Mouse (Mus musculus) limb, embryonic 13.5 days (tissue): ENCODE measurements around the gene Anks1b. TPM values are rescaled to one million over a fixed set of nuclear protein-coding genes. Genes with fewer than 3 reads are reported as not detected.

Source experiments
- ATAC-seq: fragments of 200-750 bp; cut with Nextera tagmentation; 2 replicates; pipeline ENCODE4 v1.8.0; 2017; ENCODE audit warnings: low read depth, moderate number of reproducible peaks, moderate TSS enrichment; ENCODE audit not compliant: low FRiP score
- H3K27ac ChIP-seq: fragments of 300-500 bp; sonication (generic); 2 replicates; pipeline ENCODE4 v1.5.1; 2015; ENCODE audit warnings: inconsistent platforms, mild to moderate bottlenecking, moderate library complexity
- H3K27me3 ChIP-seq: fragments of 300-500 bp; sonication (generic); 2 replicates; pipeline ENCODE4 v1.6.1; 2015; ENCODE audit warnings: mild to moderate bottlenecking, inconsistent platforms
- H3K36me3 ChIP-seq: fragments of 300-500 bp; sonication (generic); 2 replicates; pipeline ENCODE4 v1.6.1; 2015; ENCODE audit warnings: inconsistent platforms, mild to moderate bottlenecking, moderate library complexity
- H3K4me1 ChIP-seq: fragments of 300-500 bp; sonication (generic); 2 replicates; pipeline ENCODE4 v1.6.1; 2015; ENCODE audit warnings: inconsistent platforms
- H3K4me2 ChIP-seq: fragments of 300-500 bp; sonication (generic); replicated peaks from 2 replicates; pipeline ENCODE4 v1.6.1; 2015; ENCODE audit warnings: inconsistent platforms, mild to moderate bottlenecking, moderate library complexity
- H3K4me3 ChIP-seq: fragments of 300-500 bp; sonication (generic); 2 replicates; pipeline ENCODE4 v1.5.1; 2015; ENCODE audit warnings: moderate library complexity, mild to moderate bottlenecking, inconsistent platforms
- H3K9ac ChIP-seq: fragments of 300-500 bp; sonication (generic); 2 replicates; pipeline ENCODE4 v1.6.1; 2015; ENCODE audit warnings: mild to moderate bottlenecking, inconsistent platforms
- H3K9me3 ChIP-seq: fragments of 300-500 bp; sonication (generic); 2 replicates; pipeline ENCODE4 v1.6.1; 2016; ENCODE audit warnings: inconsistent platforms
- WGBS: fragments of 180-500 bp; shearing (Covaris S2); methylation state at CpG from one replicate; pipeline ENCODE4 v1.1.7; 2015; 5-methylcytosine and 5-hydroxymethylcytosine counted together
- polyA plus RNA-seq: library from polyadenylated mRNA; unstranded; fragments of >200 nt; fragmentation: Nextera tagmentation; extraction: Ambion mirVana; gene quantifications from 2 replicates; pipeline ENCODE4 v1.2.1, GENCODE M21; 2015

Anks1b gene
- polyA plus RNA-seq, 1 experiment from 2014 or later = 2.9 TPM

GRCm38 (mm10) chr10:89976577-89976976 lies 103.3 kb downstream of the Anks1b start:
- Histone ChIP-seq H3K36me3 (no peaks in the 10 kb centered on the region), H3K9ac (no peak overlapping the region), H3K9me3 (no peaks in the 10 kb centered on the region), H3K27ac (no peak overlapping the region), H3K27me3 (no peaks in the 10 kb centered on the region), H3K4me1 (no peaks in the 10 kb centered on the region), H3K4me3 (no peak overlapping the region), H3K4me2 (no peak overlapping the region)
- ATAC-seq = no peak
- WGBS = 91% methylated on average over 3 of the region's 3 CpGs

DNA sequence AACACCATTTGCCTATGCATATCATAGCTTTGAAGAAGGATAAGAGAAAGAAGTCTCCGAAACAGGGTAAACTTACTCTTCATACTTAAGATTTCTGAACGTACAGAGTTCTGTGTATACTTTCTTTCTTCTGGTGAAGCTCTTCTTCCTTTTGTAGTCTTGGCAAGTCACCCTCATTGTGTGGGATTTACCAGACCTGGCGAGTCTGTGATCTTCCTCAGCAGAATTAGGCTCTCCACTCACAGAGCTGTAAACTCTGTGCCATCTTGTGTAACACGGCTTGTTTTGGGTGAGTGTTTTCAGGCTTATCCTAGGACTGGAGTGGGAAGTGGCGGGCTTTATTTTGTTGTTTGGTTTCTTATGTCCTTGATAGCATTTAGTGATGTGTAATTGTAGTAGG lies 120.9 kb downstream of the Anks1b start:
- Histone ChIP-seq H3K36me3 (no peaks in the 10 kb centered on the region), H3K4me2 (no peak overlapping the region), H3K27ac (no peak overlapping the region), H3K4me1 (no peaks in the 10 kb centered on the region), H3K9ac (no peak overlapping the region), H3K27me3 (no peaks in the 10 kb centered on the region), H3K9me3 (no peaks in the 10 kb centered on the region), H3K4me3 (no peak overlapping the region)
- ATAC-seq = no peak
- 80% methylated on average over 5 of the region's 5 CpGs for WGBS

- no peaks in the 10 kb centered on the region for H3K27me3 ChIP-seq
- H3K4me2 ChIP-seq = no peak overlapping the region
- no peak overlapping the region for H3K9ac ChIP-seq
- no peak overlapping the region for H3K27ac ChIP-seq
- H3K9me3 ChIP-seq = no peaks in the 10 kb centered on the region
- ATAC-seq = no peak
- WGBS = 62% methylated on average over 6 of the region's 6 CpGs
- H3K4me1 ChIP-seq = no peaks in the 10 kb centered on the region
- H3K4me3 ChIP-seq = no peak overlapping the region
- H3K36me3 ChIP-seq = no peaks in the 10 kb centered on the region
These were observed 122.5 kb downstream of the Anks1b start for GRCm38 (mm10) chr10:89995621-89996428.

DNA sequence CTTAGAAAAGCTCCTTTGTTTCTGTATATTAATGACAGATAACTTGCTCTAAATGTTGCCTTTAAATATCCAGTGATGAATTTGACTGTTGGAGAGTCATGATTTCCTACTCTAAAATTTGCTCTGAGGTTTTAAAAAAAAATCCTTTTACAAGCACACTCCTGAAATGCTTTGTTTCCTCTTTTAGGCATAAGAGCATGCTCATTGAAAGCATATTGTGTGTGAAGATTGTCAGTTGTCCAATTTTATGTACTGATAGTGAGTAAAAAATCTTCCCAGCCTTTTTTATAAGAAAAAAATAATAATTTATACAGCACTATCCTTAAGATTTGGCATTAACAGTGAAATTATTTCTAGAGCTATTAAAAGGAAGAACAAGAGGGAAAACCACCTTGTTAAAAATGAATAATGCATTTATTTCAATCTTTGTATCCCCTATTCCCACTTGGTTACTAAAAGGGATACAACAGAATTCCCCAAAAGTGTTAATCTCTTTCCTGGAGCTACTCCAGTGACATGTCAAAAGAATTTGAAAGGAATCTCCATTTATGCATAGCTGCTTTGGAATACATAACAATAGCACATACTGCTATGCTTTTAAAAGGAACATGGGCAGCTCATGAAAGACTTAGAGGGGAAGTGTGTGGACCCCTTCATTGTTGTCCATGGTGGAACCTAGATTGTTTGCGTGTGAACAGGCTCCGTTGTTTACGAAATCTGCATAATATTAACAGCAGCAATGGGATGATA lies 130.8 kb downstream of the Anks1b start:
- H3K9me3 ChIP-seq = no peaks in the 10 kb centered on the region
- WGBS = 86% methylated on average over 3 of the region's 3 CpGs
- no peak for ATAC-seq

DNA sequence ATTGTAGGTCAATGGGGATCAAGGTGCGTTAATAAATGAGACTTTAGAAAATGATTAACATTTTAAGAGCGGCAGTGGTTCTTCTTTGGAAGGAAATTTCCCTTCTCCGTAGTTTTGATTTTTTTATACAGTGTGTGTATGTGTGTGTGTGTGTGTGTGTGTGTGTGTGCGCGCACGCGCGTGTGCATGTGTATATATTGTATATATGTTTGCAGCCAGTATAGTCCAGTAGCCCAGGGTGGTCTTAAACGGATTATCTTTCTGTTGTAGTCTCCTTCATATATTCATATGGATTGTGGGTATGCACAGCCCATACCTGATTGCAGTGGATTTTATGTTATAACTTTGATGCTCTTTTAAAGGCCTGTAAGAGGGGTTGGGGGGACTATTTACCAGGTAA lies 131.6 kb downstream of the Anks1b start:
- Histone ChIP-seq H3K4me3 (no peak overlapping the region), H3K27ac (no peak overlapping the region), H3K4me1 (no peaks in the 10 kb centered on the region), H3K9ac (no peak overlapping the region), H3K9me3 (no peaks in the 10 kb centered on the region), H3K27me3 (no peaks in the 10 kb centered on the region), H3K4me2 (no peak overlapping the region), H3K36me3 (no peaks in the 10 kb centered on the region)
- WGBS = 93% methylated on average over 9 of the region's 9 CpGs
- no peak for ATAC-seq

More for the DNA sequence above, 130.8 kb downstream of the Anks1b start:
- Histone ChIP-seq H3K4me3 (no peak overlapping the region), H3K4me1 (no peaks in the 10 kb centered on the region), H3K4me2 (no peak overlapping the region), H3K36me3 (no peaks in the 10 kb centered on the region), H3K27ac (no peak overlapping the region), H3K9ac (no peak overlapping the region), H3K27me3 (no peaks in the 10 kb centered on the region)

GRCm38 (mm10) chr10:90033037-90033436 lies 159.7 kb downstream of the Anks1b start:
- Histone ChIP-seq H3K9me3 (no peaks in the 10 kb centered on the region), H3K4me3 (no peak overlapping the region), H3K36me3 (no peaks in the 10 kb centered on the region), H3K27me3 (no peaks in the 10 kb centered on the region), H3K27ac (no peak overlapping the region), H3K9ac (no peak overlapping the region), H3K4me2 (no peak overlapping the region), H3K4me1 (no peaks in the 10 kb centered on the region)
- WGBS = 60% methylated on average over 14 of the region's 14 CpGs
- no peak for ATAC-seq

- Histone ChIP-seq H3K9ac (no peak overlapping the region), H3K27me3 (no peaks in the 10 kb centered on the region), H3K9me3 (no peaks in the 10 kb centered on the region), H3K4me3 (no peak overlapping the region), H3K36me3 (no peaks in the 10 kb centered on the region), H3K4me1 (no peaks in the 10 kb centered on the region), H3K4me2 (no peak overlapping the region), H3K27ac (no peak overlapping the region)
- no peak for ATAC-seq
- WGBS = 27% methylated on average over 5 of the region's 5 CpGs
These were observed 170.0 kb downstream of the Anks1b start for GRCm38 (mm10) chr10:90043287-90043686.

DNA sequence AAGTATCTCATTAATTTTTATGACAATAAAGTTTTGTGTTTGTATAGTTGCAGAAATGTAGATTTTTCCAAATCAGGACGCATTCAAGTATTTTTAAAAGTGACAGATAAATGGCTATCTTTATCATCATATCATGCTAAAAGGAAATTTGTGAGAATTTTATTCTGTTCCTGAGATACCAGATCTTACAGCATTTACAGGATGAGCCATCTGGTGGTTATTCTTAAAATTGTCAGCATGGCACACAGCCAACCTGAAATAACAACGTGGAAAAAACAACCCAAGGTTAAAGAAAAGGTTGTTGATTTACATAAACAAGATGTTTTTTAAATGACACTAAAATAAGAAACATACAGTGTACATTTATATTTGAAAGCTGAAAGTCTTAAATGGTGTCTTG lies 170.5 kb downstream of the Anks1b start:
- no peak for ATAC-seq
- no peaks in the 10 kb centered on the region for H3K9me3 ChIP-seq
- H3K27me3 ChIP-seq = no peaks in the 10 kb centered on the region
- H3K27ac ChIP-seq = no peak overlapping the region
- no peak overlapping the region for H3K4me2 ChIP-seq
- 56% methylated on average over 2 of the region's 2 CpGs for WGBS
- no peaks in the 10 kb centered on the region for H3K36me3 ChIP-seq
- H3K9ac ChIP-seq = no peak overlapping the region
- no peak overlapping the region for H3K4me3 ChIP-seq
- H3K4me1 ChIP-seq = no peaks in the 10 kb centered on the region

- H3K27me3 ChIP-seq = no peaks in the 10 kb centered on the region
- H3K27ac ChIP-seq = no peak overlapping the region
- H3K4me2 ChIP-seq = no peak overlapping the region
- no peak overlapping the region for H3K9ac ChIP-seq
- ATAC-seq = no peak
- WGBS = 90% methylated on average over 8 of the region's 8 CpGs
- H3K36me3 ChIP-seq = no peaks in the 10 kb centered on the region
- no peak overlapping the region for H3K4me3 ChIP-seq
- no peaks in the 10 kb centered on the region for H3K4me1 ChIP-seq
- no peaks in the 10 kb centered on the region for H3K9me3 ChIP-seq
These were observed 170.9 kb downstream of the Anks1b start for GRCm38 (mm10) chr10:90044229-90044628.

- Histone ChIP-seq H3K4me3 (no peak overlapping the region), H3K36me3 (no peaks in the 10 kb centered on the region), H3K9me3 (no peaks in the 10 kb centered on the region), H3K4me1 (no peaks in the 10 kb centered on the region), H3K27me3 (no peaks in the 10 kb centered on the region), H3K27ac (no peak overlapping the region), H3K9ac (no peak overlapping the region), H3K4me2 (no peak overlapping the region)
- 78% methylated on average over 4 of the region's 4 CpGs for WGBS
- no peak for ATAC-seq
These were observed 195.3 kb downstream of the Anks1b start for GRCm38 (mm10) chr10:90068651-90069050.

DNA sequence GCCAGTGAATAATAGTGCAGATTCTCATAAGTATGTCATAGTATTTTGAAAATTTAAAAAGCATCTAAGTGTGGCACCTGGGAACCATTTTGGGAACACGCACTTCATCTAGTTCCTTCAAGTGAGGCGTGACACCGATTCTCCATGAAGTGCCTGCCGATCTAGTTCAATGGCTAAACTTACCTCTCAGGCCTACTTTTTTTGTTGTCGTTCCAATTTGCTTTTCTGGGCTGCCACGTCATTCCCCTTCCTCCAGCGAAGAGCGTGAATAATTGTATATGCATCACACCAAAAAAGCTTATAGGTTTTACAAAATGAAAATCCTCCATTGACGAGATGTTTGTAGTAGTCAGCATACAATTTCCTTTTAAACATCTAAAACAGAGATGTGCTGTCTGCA lies 204.6 kb downstream of the Anks1b start:
- ATAC-seq = no peak
- Histone ChIP-seq H3K27me3 (no peaks in the 10 kb centered on the region), H3K36me3 (no peaks in the 10 kb centered on the region), H3K4me2 (no peak overlapping the region), H3K4me1 (no peaks in the 10 kb centered on the region), H3K9me3 (no peaks in the 10 kb centered on the region), H3K9ac (no peak overlapping the region), H3K4me3 (no peak overlapping the region), H3K27ac (no peak overlapping the region)
- 86% methylated on average over 9 of the region's 9 CpGs for WGBS

- H3K9ac ChIP-seq = no peak overlapping the region
- no peak overlapping the region for H3K27ac ChIP-seq
- ATAC-seq = no peak
- H3K27me3 ChIP-seq = no peaks in the 10 kb centered on the region
- no peak overlapping the region for H3K4me2 ChIP-seq
- no peak overlapping the region for H3K4me3 ChIP-seq
- H3K4me1 ChIP-seq = no peaks in the 10 kb centered on the region
- H3K9me3 ChIP-seq = no peaks in the 10 kb centered on the region
- WGBS = 48% methylated on average over 3 of the region's 3 CpGs
- H3K36me3 ChIP-seq = no peaks in the 10 kb centered on the region
These were observed 207.8 kb downstream of the Anks1b start for GRCm38 (mm10) chr10:90081151-90081550.
